Mouse (Mus musculus) skeletal muscle tissue, adult 2 months (tissue): ENCODE data around the gene Csf2.

ENCODE experiments used
- DNase-seq: peaks from one replicate; pipeline ENCODE4 v3.0.0-alpha.2; 2012; ENCODE audit warnings: low read depth, low spot score

Gene Csf2

DNA sequence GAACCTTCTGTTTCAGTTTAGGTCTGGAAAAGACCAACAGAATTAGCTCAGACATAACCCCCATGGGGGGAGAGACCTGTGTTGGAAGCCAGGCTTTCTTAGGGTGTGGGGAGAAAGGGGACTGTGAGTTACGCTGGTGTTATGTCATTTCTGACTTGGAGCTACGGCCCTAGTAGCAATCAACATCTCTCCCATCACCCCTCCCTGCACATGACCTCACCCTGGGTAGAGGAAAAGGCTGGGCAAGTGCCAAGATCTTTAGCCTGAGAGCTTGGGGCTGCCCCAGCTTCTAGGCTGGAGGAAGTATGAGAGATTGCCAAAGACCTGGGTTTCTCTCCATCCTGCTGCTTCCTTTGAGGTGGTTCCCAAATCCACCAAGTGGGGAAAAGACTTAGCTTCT is 12.5 kb downstream of the Csf2 start:
- peak; percentile 78 for DNase-seq

DNA sequence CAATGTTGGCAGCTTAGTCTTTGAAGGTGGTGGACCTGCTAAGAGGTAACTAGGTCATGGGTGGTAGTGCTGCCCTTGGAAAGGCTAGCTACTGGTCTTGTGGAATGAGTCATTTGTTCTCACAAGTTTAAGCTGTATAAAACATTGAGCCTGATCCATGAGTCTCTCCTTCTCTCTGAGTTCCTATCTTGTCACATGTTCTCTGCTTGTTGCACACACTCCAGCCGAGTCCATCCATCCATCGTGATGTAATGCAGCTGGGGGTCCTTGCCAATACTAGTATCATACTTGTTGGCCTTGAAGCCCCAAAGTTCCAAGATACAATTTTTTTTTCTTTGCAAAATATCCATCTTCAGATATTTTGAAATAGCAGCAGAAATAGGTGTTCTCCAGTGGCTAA is 22.0 kb downstream of the Csf2 start:
- peak; percentile 51 for DNase-seq

DNA sequence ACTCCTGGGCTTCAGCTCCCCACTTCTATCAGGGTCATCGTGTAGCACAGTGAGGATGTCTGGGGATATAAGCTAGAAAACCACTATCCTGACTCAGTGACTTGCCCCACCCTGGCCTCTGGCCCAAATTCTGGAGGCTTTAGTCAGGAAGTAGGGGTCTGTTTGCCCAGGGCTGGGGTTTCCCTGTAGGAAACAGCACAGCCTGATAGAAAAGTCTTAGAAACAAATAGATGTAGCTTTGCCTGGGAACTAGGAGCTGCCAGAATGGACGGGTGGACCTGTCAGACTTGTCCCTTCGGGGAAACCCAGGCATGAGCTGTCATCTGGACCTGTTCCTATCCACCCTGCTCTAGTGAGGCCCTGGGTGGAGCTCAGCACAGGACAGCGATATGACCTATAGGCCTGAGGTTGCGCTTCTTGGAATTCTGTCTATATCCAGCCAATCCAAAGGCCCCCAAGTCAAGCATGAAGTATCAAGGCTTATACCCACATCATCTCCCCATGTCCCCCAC is 24.9 kb downstream of the Csf2 start:
- DNase-seq: peak; percentile 52

DNA sequence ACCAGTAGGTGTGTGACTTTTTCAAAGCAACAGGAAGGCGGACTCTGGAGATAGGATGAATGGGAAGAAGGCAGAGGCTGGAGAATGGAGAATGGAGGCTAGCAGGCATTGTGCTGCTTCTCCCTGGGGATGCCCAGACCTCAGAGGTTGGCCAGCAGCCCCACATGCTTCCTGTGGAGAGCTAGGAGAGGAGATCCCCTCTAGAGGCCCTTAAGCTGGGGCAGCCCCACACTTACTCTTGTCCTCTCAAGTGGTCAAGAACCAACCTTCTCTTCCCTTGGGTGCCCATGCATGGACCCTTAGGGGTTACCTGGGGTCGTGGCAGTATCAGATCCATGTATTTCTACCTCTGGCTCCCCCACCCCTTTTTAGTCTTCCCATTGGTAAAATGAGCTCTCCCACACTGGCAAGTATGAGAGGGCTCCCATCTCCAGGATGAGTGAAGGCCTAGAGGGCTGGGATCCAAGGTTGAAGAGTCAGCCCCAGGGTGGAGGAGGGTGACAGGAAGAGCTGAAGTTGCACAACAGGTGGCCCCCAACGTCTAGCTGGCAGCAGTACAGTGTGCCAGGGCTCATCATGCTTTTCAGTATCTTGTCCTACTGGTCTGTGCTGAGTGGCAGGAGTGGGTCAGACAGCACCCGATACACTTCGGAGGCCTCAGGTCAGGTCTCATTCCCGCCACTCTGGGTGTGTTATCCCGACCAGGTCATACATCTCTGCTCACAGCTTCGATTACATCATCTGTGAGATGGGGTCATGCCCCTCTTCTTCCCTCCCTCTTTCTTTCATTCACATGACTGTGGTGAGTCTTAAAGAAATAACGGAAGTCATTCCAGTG is 25.6 kb downstream of the Csf2 start:
- no peak for DNase-seq

DNA sequence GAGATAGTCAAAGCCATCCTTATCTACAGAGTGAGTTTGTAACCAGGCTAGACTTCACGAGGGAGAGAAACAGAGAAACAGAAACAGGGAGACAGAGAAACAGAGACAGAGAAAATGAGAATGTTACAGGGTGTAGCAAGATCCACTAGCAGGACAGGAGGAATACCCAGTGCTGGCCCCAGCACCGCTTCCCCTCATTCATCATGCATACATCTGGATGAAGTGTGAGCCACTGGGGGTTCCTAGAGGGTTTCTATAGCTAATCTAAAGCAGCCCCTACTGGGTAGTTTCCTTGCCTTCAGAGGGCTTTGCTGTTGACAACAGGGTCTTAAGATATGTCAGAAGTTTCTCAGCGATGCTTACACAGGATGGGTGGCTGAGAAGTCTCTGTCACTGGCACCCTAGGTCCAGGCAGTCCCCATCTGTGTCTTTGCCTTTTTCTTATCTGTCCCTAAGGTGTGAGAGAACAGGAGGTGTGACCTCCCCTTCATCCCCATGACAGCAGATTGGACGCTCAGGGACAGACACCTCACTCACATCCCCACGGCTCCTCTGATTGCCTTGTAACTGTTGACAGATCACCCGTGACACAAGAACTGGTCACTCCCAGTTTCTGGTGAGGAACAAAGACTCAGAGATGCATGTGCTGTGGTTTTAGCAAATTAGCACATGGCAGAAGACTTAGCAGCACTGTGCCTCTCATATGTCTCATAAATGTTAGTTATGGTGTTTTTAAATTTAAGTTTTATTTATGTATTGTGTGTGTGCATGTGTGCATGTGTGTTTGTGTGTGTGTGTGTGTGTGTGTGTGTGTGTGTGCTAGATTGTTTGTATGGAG is 29.3 kb downstream of the Csf2 start:
- DNase-seq: no peak

DNA sequence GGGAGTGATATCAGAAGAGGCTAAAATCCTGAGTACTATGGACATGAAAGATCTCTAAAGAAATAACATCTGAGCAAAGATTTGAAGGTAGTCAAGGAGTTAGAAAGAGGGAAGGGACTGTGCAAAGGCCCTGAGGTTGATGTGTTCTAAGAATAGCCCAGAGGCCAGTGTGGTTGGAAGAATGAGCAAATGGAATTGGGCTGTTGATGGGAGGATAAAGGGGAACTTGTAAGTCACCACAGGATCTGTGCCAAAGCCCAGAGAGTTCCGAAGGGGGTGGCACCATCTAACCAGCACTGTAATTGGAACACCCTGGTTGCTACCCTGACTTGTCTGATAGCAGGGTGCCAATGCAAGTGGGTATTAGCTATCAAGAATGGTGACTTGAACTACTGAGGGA is 30.3 kb downstream of the Csf2 start:
- DNase-seq: no peak

DNA sequence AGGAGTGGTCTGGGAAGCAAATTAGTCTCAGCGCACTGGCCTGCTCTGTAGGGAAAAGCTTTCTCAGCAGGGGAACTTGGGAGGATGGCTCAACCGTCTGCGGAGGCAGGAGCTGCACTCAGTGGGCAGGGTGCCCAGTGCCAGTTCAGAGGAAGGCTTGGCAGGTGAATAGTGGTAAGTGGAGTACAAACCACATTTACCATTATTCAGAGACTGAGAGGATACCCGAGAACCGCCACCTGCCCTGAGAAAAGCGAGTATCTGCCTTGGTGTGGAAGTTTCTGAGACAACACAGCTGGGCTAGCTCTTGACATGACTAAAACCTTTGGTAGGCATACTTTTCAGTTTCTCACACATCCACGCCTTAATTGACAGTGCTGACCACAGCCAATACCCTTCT is 32.1 kb downstream of the Csf2 start:
- no peak for DNase-seq

DNA sequence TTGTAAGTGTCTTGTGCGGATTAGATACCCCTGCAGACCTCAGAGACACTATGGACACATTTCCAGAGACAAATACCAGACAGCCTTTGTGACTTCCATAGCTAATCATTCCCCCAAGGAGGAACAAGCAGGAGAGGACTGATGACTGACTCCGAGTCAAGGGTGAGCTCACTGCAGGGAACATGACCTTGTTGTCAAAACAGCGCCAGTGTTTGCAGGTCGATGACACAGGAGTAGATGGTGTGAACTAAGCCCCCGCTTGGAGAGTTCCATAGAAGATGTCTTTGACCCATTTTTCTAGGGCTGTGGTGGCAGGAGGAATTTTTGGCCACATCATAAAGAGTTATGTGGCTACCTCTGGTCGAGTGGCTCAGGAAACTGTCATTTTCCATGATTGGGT is 33.4 kb downstream of the Csf2 start:
- DNase-seq: no peak

DNA sequence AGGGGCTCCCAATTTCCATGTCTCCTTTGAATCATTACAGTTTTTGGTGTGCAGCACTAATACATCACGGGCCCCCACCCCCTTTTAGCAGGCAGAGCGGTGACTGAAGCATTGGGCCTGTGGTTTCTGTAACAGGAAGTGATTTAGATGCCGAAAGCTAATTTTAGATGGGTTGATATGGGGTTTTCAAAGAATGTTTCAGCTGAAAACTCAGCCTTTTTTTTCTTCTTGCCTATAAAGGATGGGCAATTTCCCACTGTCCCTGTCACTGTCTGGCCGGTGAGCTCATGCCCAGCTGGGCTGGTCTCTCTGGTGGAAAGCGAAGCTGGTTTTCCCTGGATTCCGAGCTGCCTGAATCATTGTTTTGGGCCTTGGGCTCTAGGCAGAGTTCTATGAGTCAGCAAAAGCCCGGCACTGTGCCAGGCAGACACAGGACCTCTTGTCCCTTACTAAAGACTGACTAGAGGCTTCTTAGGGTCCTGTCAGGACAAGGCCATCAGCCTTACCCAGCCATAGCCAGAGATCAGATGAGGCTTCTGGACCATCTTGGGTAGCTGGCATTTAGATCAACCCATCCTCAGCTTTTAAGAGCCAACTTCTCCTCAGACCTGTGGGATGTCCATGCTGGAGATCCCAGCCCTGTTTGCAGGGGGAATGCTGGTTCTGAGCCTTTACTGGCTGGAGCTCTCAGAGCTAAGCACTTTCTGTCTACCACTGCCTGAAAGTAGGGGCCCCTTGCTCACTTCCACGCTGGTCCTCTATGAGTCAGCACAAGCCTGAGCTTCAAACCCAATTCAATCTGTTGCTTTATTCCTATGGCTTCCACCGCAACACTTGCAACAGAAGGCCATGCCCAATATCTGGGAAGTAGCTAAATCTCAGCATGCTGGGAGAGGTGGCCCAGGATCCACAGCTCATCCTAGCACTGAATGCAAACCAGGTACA is 34.7 kb downstream of the Csf2 start:
- peak; percentile 90 for DNase-seq

DNA sequence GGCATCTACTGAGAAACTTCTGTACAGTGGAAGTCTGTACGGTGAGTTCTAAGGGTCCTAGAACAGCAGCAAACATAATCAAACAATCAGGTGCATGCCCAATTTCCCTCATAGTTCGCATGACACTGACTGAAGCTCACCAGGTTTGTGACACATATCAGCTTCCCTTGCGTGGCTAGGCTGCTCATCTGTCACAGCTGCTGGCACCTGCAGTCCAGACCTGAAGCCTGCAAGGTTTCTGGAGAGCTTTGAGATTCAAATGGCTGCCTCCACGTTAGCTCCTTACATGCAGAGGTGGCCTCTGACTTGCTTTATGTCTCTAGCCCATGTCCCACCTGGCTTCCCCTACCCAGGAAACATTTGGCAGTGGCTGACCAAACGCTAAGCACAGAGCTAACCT is 35.8 kb downstream of the Csf2 start:
- DNase-seq: no peak

DNA sequence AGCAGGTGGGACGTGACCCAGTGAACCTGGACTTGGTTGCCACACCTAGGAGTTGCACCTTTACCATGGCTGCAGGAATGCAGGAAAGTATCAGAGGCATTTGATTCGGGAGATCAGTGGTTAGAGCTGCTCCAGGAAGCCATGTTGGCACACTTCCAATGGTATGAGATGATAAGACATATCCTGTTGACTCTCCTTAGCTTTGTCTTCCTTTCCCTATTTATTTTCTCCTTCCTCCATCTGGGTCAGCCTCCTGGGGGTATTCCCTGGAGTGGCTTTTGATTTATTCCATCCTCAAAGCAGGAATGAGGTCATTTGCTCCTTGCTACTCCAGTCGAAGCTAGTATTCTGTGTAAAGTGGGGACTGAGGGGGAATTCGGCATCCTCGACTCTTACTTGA is 42.5 kb downstream of the Csf2 start:
- no peak for DNase-seq

DNA sequence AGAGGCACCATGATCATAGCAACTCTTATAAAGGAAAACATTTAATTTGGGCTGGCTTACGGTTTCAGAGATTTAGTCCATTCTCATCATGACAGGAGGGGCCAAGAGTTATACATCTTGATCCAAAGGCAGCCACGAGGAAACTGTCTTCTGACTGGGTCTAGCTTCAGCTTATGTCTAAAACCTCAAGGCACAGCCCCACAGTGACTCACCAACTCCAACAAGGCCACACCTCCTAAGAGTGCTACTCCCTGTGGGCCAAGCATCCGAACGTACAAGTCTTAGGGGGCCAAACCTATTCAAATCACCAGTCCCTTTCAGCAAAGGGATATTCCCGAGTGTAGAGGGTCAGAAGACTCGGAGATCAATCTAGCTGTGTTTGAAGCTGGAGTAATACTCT is 44.1 kb downstream of the Csf2 start:
- no peak for DNase-seq

DNA sequence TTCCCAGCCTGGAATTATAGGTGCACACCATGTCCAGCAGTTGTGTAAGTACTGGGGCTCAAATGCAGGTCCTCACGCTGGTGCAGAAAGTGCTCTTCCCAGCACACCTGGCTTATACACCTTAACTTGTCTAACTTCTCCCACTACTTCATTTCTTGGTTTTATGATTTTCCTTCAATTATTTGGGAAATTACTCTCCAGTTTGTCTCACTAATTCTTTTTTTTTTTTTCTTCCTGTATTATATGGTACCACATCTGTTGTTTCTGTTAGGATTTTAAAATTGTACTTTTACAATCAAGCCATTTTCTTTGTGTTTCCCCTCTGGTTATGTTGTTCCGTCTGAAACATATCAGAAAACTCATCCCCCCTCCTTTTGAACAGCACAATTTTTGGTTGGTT is 44.7 kb downstream of the Csf2 start:
- DNase-seq: no peak

DNA sequence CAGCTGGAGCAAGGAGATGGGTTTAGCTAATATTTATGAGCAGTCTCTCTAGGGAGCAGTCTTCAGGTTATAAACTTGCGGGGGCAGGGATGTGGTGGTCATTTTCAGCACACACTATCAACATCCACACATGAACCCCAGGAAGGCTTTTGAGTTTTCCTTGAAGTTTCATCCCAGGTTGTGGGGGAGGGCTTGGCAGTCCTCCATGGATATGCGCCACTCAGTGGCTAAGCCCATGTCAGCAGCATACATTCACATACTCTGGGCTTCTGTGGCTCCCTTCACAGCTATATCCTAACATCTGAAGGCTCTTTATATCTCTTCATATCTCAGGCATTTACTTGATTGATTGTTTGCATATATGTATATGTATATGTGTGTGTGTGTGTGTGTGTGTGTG is 46.3 kb downstream of the Csf2 start:
- no peak for DNase-seq

DNA sequence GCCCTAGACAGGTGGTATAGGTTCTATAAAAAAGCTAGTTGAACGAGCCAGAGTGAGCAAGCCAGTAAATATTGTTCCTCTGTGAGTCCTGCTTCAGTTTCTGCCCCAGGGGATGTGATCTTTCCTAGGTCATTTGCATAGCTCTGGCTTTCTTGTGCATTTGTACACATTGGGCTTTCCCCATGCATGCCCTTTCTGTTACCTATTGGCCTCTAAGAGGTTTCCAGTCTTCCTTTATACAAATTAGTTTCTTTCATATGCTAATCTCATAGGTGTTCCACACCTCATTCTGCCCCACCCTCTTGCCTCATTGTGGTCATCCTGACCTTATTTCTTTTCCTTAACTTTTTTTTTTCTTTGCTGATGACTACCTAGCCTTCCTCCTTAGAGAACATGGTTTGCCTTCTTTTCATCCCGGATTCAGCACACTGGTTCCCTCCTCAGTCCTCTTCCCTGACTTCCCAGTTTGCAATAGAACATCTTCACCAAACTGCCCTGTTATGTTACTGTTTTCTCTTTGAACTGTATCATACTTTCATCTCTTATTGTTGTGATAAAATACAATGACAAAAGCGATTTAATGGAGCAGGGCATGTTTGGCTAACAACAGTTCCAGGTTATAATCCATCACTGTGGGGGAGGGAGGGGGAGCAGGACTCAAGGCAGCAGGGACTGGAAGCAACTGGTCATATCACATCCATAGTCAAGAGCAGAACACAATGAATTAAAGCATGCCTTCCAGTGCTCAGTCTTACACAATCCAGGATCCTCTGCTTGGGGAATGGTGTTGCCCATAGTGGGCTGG is 47.4 kb downstream of the Csf2 start:
- DNase-seq: no peak

DNA sequence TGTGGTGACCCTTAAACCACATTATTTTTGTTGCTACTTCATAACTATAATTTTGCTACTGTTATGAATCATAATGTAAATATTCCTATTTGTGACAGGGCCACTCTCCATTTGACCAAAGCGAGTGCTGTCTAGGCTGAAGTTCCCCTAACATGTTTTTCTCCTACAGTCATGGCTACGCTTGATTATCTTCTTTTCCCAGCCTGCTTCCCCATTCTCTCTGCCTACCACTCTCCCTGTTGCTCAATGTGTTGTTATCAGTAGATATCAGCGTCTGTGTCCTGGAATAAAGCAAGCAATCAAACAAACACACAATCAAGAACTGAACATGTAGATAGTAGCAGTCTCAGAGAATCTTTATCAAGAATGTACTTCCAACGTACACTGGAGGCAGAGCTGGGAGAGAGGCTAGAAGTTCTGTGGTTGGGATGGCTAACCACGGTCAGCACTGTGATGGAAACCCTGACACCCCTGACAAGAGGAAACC is 48.1 kb downstream of the Csf2 start:
- DNase-seq: no peak
